Mouse (Mus musculus): ENCODE measurements at regions not wholly inside any gene's neighbourhood (a gene's known extent, or its start where the extent isn't known, plus 50 kb on each side); places are given as distances from the start of the nearest gene placed in this dataset.

GRCm38 (mm10) chr1:40907813-40908212 is 102.4 kb downstream of the Tmem182 start:
- intact Hi-C loops (cut with DNase I): no loop called here

GRCm38 (mm10) chr1:40913591-40913990 is 108.2 kb downstream of the Tmem182 start:
- intact Hi-C loops (cut with DNase I): no loop called here

- intact Hi-C loops (cut with DNase I): no loop called here
Measured at GRCm38 (mm10) chr1:40924271-40924670, 118.9 kb downstream of the Tmem182 start.

- intact Hi-C loops (cut with DNase I): no loop called here
Measured at GRCm38 (mm10) chr1:40924780-40925179, 119.4 kb downstream of the Tmem182 start.

- intact Hi-C loops (cut with DNase I): no loop called here
Measured at GRCm38 (mm10) chr1:40931374-40931773, 126.0 kb downstream of the Tmem182 start.

GRCm38 (mm10) chr1:40936729-40937128 is 131.3 kb downstream of the Tmem182 start:
- intact Hi-C loops (cut with DNase I): no loop called here

GRCm38 (mm10) chr1:40942751-40943150 is 137.3 kb downstream of the Tmem182 start:
- intact Hi-C loops (cut with DNase I): no loop called here

GRCm38 (mm10) chr1:40943165-40943564 is 137.8 kb downstream of the Tmem182 start:
- intact Hi-C loops (cut with DNase I): no loop called here

GRCm38 (mm10) chr1:40950641-40951040 is 145.2 kb downstream of the Tmem182 start:
- intact Hi-C loops (cut with DNase I): no loop called here

- intact Hi-C loops (cut with DNase I): no loop called here
Measured at GRCm38 (mm10) chr1:40954720-40955163, 149.3 kb downstream of the Tmem182 start.

GRCm38 (mm10) chr1:40967768-40968504 is 162.5 kb downstream of the Tmem182 start:
- intact Hi-C loops (cut with DNase I): no loop called here

- intact Hi-C loops (cut with DNase I): no loop called here
Measured at GRCm38 (mm10) chr1:40983762-40984161, 178.4 kb downstream of the Tmem182 start.

- intact Hi-C loops (cut with DNase I): no loop called here
Measured at GRCm38 (mm10) chr1:40993327-40993726, 187.9 kb downstream of the Tmem182 start.

- intact Hi-C loops (cut with DNase I): no loop called here
Measured at GRCm38 (mm10) chr1:41001154-41001949, 196.0 kb downstream of the Tmem182 start.

- intact Hi-C loops (cut with DNase I): no loop called here
Measured at GRCm38 (mm10) chr1:41002006-41002405, 196.6 kb downstream of the Tmem182 start.

GRCm38 (mm10) chr1:41026943-41027342 is 221.5 kb downstream of the Tmem182 start:
- intact Hi-C loops (cut with DNase I): no loop called here

GRCm38 (mm10) chr1:41027540-41027978 is 222.2 kb downstream of the Tmem182 start:
- intact Hi-C loops (cut with DNase I): no loop called here

- intact Hi-C loops (cut with DNase I): no loop called here
Measured at GRCm38 (mm10) chr1:41028021-41028420, 222.6 kb downstream of the Tmem182 start.

- intact Hi-C loops (cut with DNase I): no loop called here
Measured at GRCm38 (mm10) chr1:41035085-41035880, 229.9 kb downstream of the Tmem182 start.

GRCm38 (mm10) chr1:41036940-41037339 is 231.5 kb downstream of the Tmem182 start:
- intact Hi-C loops (cut with DNase I): no loop called here

GRCm38 (mm10) chr1:41054426-41054955 is 249.1 kb downstream of the Tmem182 start:
- intact Hi-C loops (cut with DNase I): no loop called here
